Mouse (Mus musculus): ENCODE measurements around the gene Dnttip2.

- TF ChIP-seq CTCF (IDR thresholded peaks at IDR 0.05; ENCODE audit: insufficient read depth, low read depth, low read length) (no peak), POLR2A (IDR thresholded peaks at IDR 0.05; ENCODE audit: insufficient read depth, low read depth, low read length) (no peak)
Measured at GRCm38 (mm10) chr3:122269986-122270385, 4.2 kb upstream of the Dnttip2 start.
